Mouse (Mus musculus) midbrain, embryonic 12.5 days (tissue): ENCODE data around the gene Cep112. TPM values are rescaled to one million over a fixed set of nuclear protein-coding genes. Genes with fewer than 3 reads are reported as not detected.
A peak's percentile ranks its signal among the peaks of the same experiment; 100 is the strongest.

Source experiments
- ATAC-seq: fragments of 200-750 bp; cut with Nextera tagmentation; 2 replicates; pipeline ENCODE4 v1.8.0; 2017; ENCODE audit warnings: low read depth, moderate TSS enrichment, moderate library complexity; ENCODE audit not compliant: low FRiP score
- H3K27ac ChIP-seq: fragments of 300-500 bp; sonication (generic); replicated peaks from 2 replicates; pipeline ENCODE4 v1.5.1; 2016; ENCODE audit warnings: mild to moderate bottlenecking
- H3K27me3 ChIP-seq: fragments of 300-500 bp; sonication (generic); 2 replicates; pipeline ENCODE4 v1.6.1; 2016; ENCODE audit warnings: mild to moderate bottlenecking
- H3K36me3 ChIP-seq: fragments of 300-500 bp; sonication (generic); 2 replicates; pipeline ENCODE4 v1.6.1; 2016
- H3K4me1 ChIP-seq: fragments of 300-500 bp; sonication (generic); 2 replicates; pipeline ENCODE4 v1.6.1; 2016
- H3K4me2 ChIP-seq: fragments of 300-500 bp; sonication (generic); replicated peaks from 2 replicates; pipeline ENCODE4 v1.6.1; 2016; ENCODE audit warnings: mild to moderate bottlenecking, moderate library complexity
- H3K4me3 ChIP-seq: fragments of 300-500 bp; sonication (generic); 2 replicates; pipeline ENCODE4 v1.5.1; 2016; ENCODE audit warnings: mild to moderate bottlenecking
- H3K9ac ChIP-seq: fragments of 300-500 bp; sonication (generic); replicated peaks from 2 replicates; pipeline ENCODE4 v1.6.1; 2016; ENCODE audit warnings: mild to moderate bottlenecking, moderate library complexity
- H3K9me3 ChIP-seq: fragments of 300-500 bp; sonication (generic); 2 replicates; pipeline ENCODE4 v1.6.1; 2016; ENCODE audit warnings: mild to moderate bottlenecking
- WGBS: fragments of 180-500 bp; shearing (Covaris S2); methylation state at CpG from one replicate; pipeline ENCODE4 v1.1.7; 2016; 5-methylcytosine and 5-hydroxymethylcytosine counted together
- polyA plus RNA-seq: library from polyadenylated mRNA; unstranded; fragments of >200 nt; fragmentation: Nextera tagmentation; extraction: Ambion mirVana; gene quantifications from 2 replicates; pipeline ENCODE4 v1.2.1, GENCODE M21; 2016

The Cep112 gene
- polyA plus RNA-seq, 1 experiment from 2014 or later = 30.1 TPM

DNA sequence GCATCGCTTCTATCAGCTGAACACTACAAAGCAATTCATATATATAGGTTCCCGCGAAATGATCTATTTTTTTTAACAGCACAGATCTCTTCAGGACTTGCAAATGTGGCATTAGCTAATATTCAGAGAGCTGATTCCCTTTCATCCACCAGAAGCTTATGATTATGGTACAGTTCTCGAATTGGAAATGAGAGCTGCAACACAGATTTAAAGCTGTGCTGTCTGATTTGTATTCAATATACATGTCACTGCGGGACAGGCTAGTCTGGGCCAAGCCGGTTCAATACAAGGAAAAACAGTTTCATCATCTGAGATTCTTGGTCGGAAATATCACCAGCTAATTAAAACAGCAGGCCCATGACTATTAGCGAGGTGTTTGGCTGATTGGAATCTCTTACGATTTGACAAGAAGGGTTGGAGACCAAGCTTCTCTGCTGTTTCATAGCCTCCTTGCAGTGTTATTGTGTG is 196.5 kb downstream of the Cep112 start:
- 44% methylated on average over 9 of the region's 9 CpGs for WGBS
- peak overlapping the region; percentile 11; the same call in 1 of the 2 replicates for H3K4me2 ChIP-seq
- H3K4me3 ChIP-seq = no peak overlapping the region
- H3K27ac ChIP-seq = peak overlapping the region; percentile 70
- no peak overlapping the region for H3K9ac ChIP-seq
- peaks cover 24% of the 10 kb centered on the region for H3K4me1 ChIP-seq
- peak; percentile 79 for ATAC-seq
- H3K9me3 ChIP-seq = no peaks in the 10 kb centered on the region
- no peaks in the 10 kb centered on the region for H3K27me3 ChIP-seq
- H3K36me3 ChIP-seq = no peaks in the 10 kb centered on the region; the same call in 1 of the 2 replicates

- no peak overlapping the region for H3K27ac ChIP-seq
- H3K4me3 ChIP-seq = no peak overlapping the region
- peaks cover 17% of the 10 kb centered on the region; the same call in 1 of the 2 replicates for H3K4me1 ChIP-seq
- H3K4me2 ChIP-seq = no peak overlapping the region
- no peaks in the 10 kb centered on the region; the same call in 1 of the 2 replicates for H3K36me3 ChIP-seq
- H3K27me3 ChIP-seq = no peaks in the 10 kb centered on the region
- ATAC-seq = no peak
- 85% methylated on average over 5 of the region's 5 CpGs for WGBS
- H3K9me3 ChIP-seq = no peaks in the 10 kb centered on the region
- no peak overlapping the region for H3K9ac ChIP-seq
These were observed 200.7 kb downstream of the Cep112 start for GRCm38 (mm10) chr11:108625546-108626232.

DNA sequence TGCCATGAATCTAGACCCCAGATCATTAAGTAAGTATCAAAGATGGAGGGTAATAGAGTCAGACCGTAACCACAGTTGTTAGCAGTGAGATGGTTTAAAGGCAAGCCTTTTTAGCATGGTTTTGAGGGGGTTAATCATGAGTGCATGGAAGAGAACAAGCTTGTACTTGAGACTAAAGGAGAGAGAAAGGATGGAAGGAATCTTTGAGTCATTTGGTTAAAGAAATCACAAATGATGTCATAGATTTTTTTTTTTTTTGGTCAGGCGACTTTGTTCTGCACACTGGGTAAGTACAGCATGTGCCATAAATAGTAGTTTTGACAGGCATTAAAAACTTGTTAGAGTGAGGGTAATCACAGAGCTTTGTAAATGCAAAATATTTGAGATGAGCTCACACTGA is 212.8 kb downstream of the Cep112 start:
- 92% methylated on average over 2 of the region's 2 CpGs for WGBS
- no peak for ATAC-seq

DNA sequence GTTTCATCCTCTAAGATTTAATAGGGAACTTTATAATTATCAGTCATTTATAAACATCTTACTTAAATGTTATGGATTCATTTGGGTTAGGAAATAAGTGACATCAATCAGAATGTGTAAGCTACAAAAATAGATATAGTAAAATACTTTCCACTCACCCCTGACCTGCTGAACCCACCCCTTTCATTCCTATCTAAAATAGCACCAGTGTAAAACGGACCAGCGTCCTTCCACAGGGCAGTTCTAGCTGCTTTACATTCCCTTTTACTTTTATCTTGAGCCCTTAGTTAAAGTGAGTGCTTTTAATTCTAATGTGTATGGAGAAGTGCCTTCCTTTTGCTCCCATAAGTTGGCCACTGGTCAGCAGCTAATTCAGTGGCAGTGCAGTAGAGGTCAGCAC is 230.6 kb downstream of the Cep112 start:
- ATAC-seq = no peak
- H3K27me3 ChIP-seq = no peaks in the 10 kb centered on the region
- H3K4me1 ChIP-seq = no peaks in the 10 kb centered on the region; the same call in 1 of the 2 replicates
- no peak overlapping the region for H3K27ac ChIP-seq
- no peak overlapping the region for H3K4me2 ChIP-seq
- 0 out of 2 replicates have a peak, but pooled peaks cover 3% of the 10 kb centered on the region for H3K36me3 ChIP-seq
- H3K9me3 ChIP-seq = no peaks in the 10 kb centered on the region
- WGBS = 85% methylated on average over 2 of the region's 2 CpGs
- no peak overlapping the region for H3K9ac ChIP-seq
- no peak overlapping the region for H3K4me3 ChIP-seq

More for the DNA sequence above, 212.8 kb downstream of the Cep112 start:
- no peak overlapping the region for H3K27ac ChIP-seq
- no peaks in the 10 kb centered on the region for H3K4me1 ChIP-seq
- no peak overlapping the region for H3K4me3 ChIP-seq
- H3K9ac ChIP-seq = no peak overlapping the region
- H3K4me2 ChIP-seq = no peak overlapping the region
- H3K36me3 ChIP-seq = no peaks in the 10 kb centered on the region
- no peaks in the 10 kb centered on the region for H3K27me3 ChIP-seq
- H3K9me3 ChIP-seq = no peaks in the 10 kb centered on the region

- peaks cover 5% of the 10 kb centered on the region; the same call in 1 of the 2 replicates for H3K36me3 ChIP-seq
- no peak overlapping the region for H3K4me3 ChIP-seq
- H3K4me1 ChIP-seq = no peaks in the 10 kb centered on the region
- 90% methylated on average over 3 of the region's 3 CpGs for WGBS
- H3K9me3 ChIP-seq = no peaks in the 10 kb centered on the region
- H3K4me2 ChIP-seq = no peak overlapping the region
- no peak for ATAC-seq
- no peak overlapping the region for H3K9ac ChIP-seq
- H3K27me3 ChIP-seq = no peaks in the 10 kb centered on the region
- no peak overlapping the region for H3K27ac ChIP-seq
These were observed 257.0 kb downstream of the Cep112 start for GRCm38 (mm10) chr11:108682014-108682413.

- H3K27me3 ChIP-seq = no peaks in the 10 kb centered on the region
These were observed 271.6 kb downstream of the Cep112 start for GRCm38 (mm10) chr11:108696563-108696962.

DNA sequence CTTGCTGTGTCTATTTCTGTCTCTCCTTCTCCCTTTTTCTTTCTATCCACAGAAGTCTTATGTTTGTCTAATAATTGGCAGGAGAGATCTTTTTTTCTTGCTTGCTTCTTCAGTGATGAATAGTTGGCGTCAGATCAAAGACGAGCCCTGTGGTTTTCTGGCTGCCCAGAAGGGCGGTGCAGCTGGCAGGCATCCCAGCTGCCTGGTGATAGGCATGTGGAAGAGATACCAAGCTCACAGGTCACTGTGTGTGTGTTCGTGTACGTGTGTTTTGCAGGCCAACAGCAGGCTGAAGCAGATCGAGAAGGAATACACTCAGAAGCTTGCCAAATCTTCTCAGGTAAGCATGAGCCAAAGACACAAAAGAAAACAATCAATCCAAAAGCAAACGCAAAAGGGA is 327.3 kb downstream of the Cep112 start:
- Histone ChIP-seq H3K27ac (no peak overlapping the region; the same call in 1 of the 2 replicates), H3K27me3 (no peaks in the 10 kb centered on the region), H3K4me1 (peaks cover 10% of the 10 kb centered on the region), H3K4me3 (no peak overlapping the region), H3K4me2 (no peak overlapping the region), H3K9ac (no peak overlapping the region), H3K9me3 (no peaks in the 10 kb centered on the region), H3K36me3 (no peaks in the 10 kb centered on the region)
- 62% methylated on average over 7 of the region's 7 CpGs for WGBS
- ATAC-seq = no peak

More at GRCm38 (mm10) chr11:108696563-108696962, 271.6 kb downstream of the Cep112 start:
- WGBS = 86% methylated on average over 4 of the region's 4 CpGs
- no peak overlapping the region for H3K27ac ChIP-seq
- H3K36me3 ChIP-seq = 0 out of 2 replicates have a peak, but pooled peaks cover 6% of the 10 kb centered on the region
- no peak overlapping the region for H3K4me2 ChIP-seq
- no peak overlapping the region for H3K4me3 ChIP-seq
- H3K4me1 ChIP-seq = no peaks in the 10 kb centered on the region
- H3K9me3 ChIP-seq = no peaks in the 10 kb centered on the region
- ATAC-seq = no peak
- no peak overlapping the region for H3K9ac ChIP-seq

GRCm38 (mm10) chr11:108752765-108753164 is 327.8 kb downstream of the Cep112 start:
- H3K4me1 ChIP-seq = peaks cover 10% of the 10 kb centered on the region
- no peak for ATAC-seq
- no peak overlapping the region for H3K4me3 ChIP-seq
- H3K27ac ChIP-seq = no peak overlapping the region
- no peak overlapping the region for H3K9ac ChIP-seq
- no peak overlapping the region for H3K4me2 ChIP-seq
- no peaks in the 10 kb centered on the region for H3K36me3 ChIP-seq
- 88% methylated on average over 2 of the region's 2 CpGs for WGBS
- no peaks in the 10 kb centered on the region for H3K9me3 ChIP-seq
- H3K27me3 ChIP-seq = no peaks in the 10 kb centered on the region

GRCm38 (mm10) chr11:108753361-108754240 is 328.6 kb downstream of the Cep112 start:
- Histone ChIP-seq H3K9ac (no peak overlapping the region), H3K4me2 (no peak overlapping the region), H3K27me3 (no peaks in the 10 kb centered on the region), H3K36me3 (no peaks in the 10 kb centered on the region), H3K27ac (no peak overlapping the region), H3K4me3 (no peak overlapping the region), H3K4me1 (peaks cover 10% of the 10 kb centered on the region), H3K9me3 (no peaks in the 10 kb centered on the region)
- 81% methylated on average over 7 of the region's 7 CpGs for WGBS
- ATAC-seq = no peak

GRCm38 (mm10) chr11:108757211-108757610 is 332.2 kb downstream of the Cep112 start:
- Histone ChIP-seq H3K4me3 (no peak overlapping the region), H3K27me3 (no peaks in the 10 kb centered on the region), H3K36me3 (peaks cover 16% of the 10 kb centered on the region), H3K9ac (no peak overlapping the region), H3K4me2 (no peak overlapping the region), H3K9me3 (no peaks in the 10 kb centered on the region), H3K27ac (no peak overlapping the region), H3K4me1 (peaks cover 3% of the 10 kb centered on the region)
- 93% methylated on average over 2 of the region's 2 CpGs for WGBS
- no peak for ATAC-seq

DNA sequence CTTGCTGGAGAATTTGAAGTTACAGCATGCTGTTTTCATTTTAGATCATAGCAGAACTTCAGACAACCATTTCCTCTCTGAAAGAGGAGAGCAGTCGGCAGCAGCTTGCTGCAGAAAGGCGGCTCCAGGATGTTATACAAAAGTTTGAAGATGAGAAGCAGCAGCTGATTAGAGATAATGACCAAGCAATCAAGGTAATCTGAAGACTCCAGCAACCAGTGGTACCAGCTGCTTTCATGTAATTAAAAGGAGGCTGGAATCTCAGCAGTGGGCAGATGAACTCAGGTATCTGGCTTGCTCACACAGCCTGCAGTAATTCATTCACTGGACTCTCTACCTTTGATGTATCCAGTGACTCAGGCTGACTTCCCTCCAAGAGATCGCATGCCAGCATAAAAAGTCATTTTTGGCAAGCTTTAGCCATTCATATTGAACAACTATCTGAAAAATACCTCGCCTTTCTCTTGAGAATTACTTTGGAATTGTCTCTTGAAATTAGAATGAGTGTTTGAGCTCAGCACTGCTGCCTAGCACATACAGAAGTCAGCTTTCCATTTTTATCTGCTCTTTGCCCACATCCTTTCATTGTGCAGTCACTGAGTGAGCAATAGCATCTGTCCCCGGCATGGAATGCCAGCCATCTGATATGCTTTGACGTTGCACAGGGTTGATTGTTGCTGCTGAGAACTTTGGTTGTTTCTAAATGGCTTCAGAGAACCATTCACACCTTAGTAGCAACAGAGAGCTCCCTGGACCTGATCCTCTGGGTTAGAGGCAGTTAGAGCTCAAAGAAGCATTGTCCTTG is 332.8 kb downstream of the Cep112 start:
- 75% methylated on average over 6 of the region's 6 CpGs for WGBS
- peaks cover 16% of the 10 kb centered on the region for H3K36me3 ChIP-seq
- H3K27ac ChIP-seq = no peak overlapping the region
- H3K4me3 ChIP-seq = no peak overlapping the region
- no peak overlapping the region for H3K9ac ChIP-seq
- H3K4me2 ChIP-seq = no peak overlapping the region
- no peaks in the 10 kb centered on the region for H3K27me3 ChIP-seq
- H3K9me3 ChIP-seq = no peaks in the 10 kb centered on the region
- no peak for ATAC-seq
- no peaks in the 10 kb centered on the region for H3K4me1 ChIP-seq
